ENCODE assay signal across 8 mouse cellular contexts in genomic region chr9:8003301-8004271, GRCm38 (mm10). TPM values are rescaled to one million over a fixed set of nuclear protein-coding genes. Genes with fewer than 3 reads are reported as not detected.
DNase-seq lines count a peak whose midpoint lies in the region; ATAC-seq and TF ChIP-seq lines count a peak whose summit lies in the region.
"Had no signal": no experiment of that assay in that cellular context is flagged by ENCODE, and none has a peak within 500 bp of the region (broad histone marks: within the 10 kb centered on the region; RNA-seq: fewer than 3 reads in every experiment).

No protein-coding gene starts in this region.

- H3K9ac ChIP-seq in hindbrain, postnatal 0 days (replicated peaks; ENCODE audit: low read length), result peak overlapping the region; percentile 65

- no peak for TF ChIP-seq CTCF in hindbrain, postnatal 0 days (IDR thresholded peaks at IDR 0.05; ENCODE audit: low read depth)
- TF ChIP-seq CTCF in small intestine, adult 2 months (IDR thresholded peaks at IDR 0.05; ENCODE audit: extremely low read depth, insufficient read length, insufficient replicate concordance, low read depth, low read length), result no peak

- no peaks in the 10 kb centered on the region for H3K4me1 ChIP-seq in hindbrain, postnatal 0 days (ENCODE audit: insufficient read depth, low read length)
- peaks cover 3% of the 10 kb centered on the region; the same call in 1 of the 2 replicates for H3K4me1 ChIP-seq in small intestine, adult 2 months (ENCODE audit: control insufficient read depth, insufficient read depth, insufficient read length, low read length)

- H3K9me3 ChIP-seq in hindbrain, postnatal 0 days (ENCODE audit: low read length), result no peaks in the 10 kb centered on the region

- 0 out of 2 replicates have a peak, but pooled peaks have one; percentile 15 for ATAC-seq in common myeloid progenitor, adult 5-6 weeks (replicated peaks; ENCODE audit: low read depth, poor library complexity, severe bottlenecking)
- ATAC-seq in hindbrain, postnatal 0 days, result peak; percentile 64

- H3K27me3 ChIP-seq in hindbrain, postnatal 0 days (ENCODE audit: insufficient read depth, low read length), result no peaks in the 10 kb centered on the region
- H3K27me3 ChIP-seq in small intestine, adult 2 months (ENCODE audit: control insufficient read depth, insufficient read depth, low read length), result no peaks in the 10 kb centered on the region; the same call in 1 of the 2 replicates

- peak overlapping the region; percentile 76 for H3K4me3 ChIP-seq in hindbrain, postnatal 0 days (ENCODE audit: low read length)
- peak overlapping the region; percentile 97 for H3K4me3 ChIP-seq in small intestine, adult 2 months (ENCODE audit: low read depth, low read length)

- peak overlapping the region; percentile 73 for H3K4me2 ChIP-seq in hindbrain, postnatal 0 days (ENCODE audit: low read depth, low read length)

- DNase-seq in adrenal gland, adult 2 months, result peak; percentile 89
- peak; percentile 63 for DNase-seq in gastrocnemius, postnatal 10 days
- peak; percentile 54 for DNase-seq in hindbrain, postnatal 0 days (ENCODE audit: low spot score)
- DNase-seq in left cerebral cortex, postnatal 25 days (ENCODE audit: low spot score in 2 of 2), result peak; percentile 30 to 46
- DNase-seq in mesoderm, embryonic 11.5 days (ENCODE audit: low read depth, low spot score), result peak; percentile 73

- peak; percentile 41; the same call in 1 of the 2 replicates for TF ChIP-seq POLR2A in small intestine, adult 2 months (IDR thresholded peaks at IDR 0.05; ENCODE audit: low read depth, low read length)

- 1% methylated on average over 77 of the region's 82 CpGs for WGBS in hindbrain, postnatal 0 days
- WGBS in small intestine, adult 2 months, result 1% methylated on average over 78 of the region's 82 CpGs

- intact Hi-C loops in left cerebral cortex, postnatal 25 days (cut with DNase I), result loop anchor here (5.0 kb wide), 2 partner anchors 39 to 41 kb away; partner anchors contain the start of gene Cfap300

- H3K36me3 ChIP-seq in hindbrain, postnatal 0 days (ENCODE audit: insufficient read depth, low read length), result no peaks in the 10 kb centered on the region
- H3K36me3 ChIP-seq in small intestine, adult 2 months (ENCODE audit: control insufficient read depth, insufficient read depth, low read length), result peaks cover 12% of the 10 kb centered on the region

- H3K27ac ChIP-seq in hindbrain, postnatal 0 days, result peak overlapping the region; percentile 87
- peak overlapping the region; percentile 85 for H3K27ac ChIP-seq in small intestine, adult 2 months (ENCODE audit: insufficient read depth, low read depth, low read length)
- H3K27ac ChIP-seq: macrophage had no signal

RNA-seq across cellular contexts. Expression of gene Yap1, which starts 0.8 kb away (rescaled TPM):
- 10 to 100 TPM; 62.5 to 71.6 TPM for total RNA-seq in adrenal gland, adult 2 months (2021)
- polyA plus RNA-seq in adrenal gland, adult 2 months (2012; rRNA removed), result 85.9 and 98.1 TPM in 2 replicates
- 0.14 TPM in 1 of 2 replicates, not detected in the other for total RNA-seq in common myeloid progenitor, adult 5-6 weeks (2017)
- total RNA-seq in gastrocnemius, postnatal 10 days (2021), result 10 to 100 TPM; 64.7 to 73.7 TPM
- total RNA-seq in hindbrain, postnatal 0 days (2014; rRNA removed), result 10.9 and 22.2 TPM in 2 replicates
- polyA plus RNA-seq in hindbrain, postnatal 0 days (2015; fragmentation: Nextera tagmentation; extraction: Ambion mirVana), result 6.3 and 6.7 TPM in 2 replicates
- 10 to 100 TPM; 17.0 TPM for total RNA-seq in left cerebral cortex, postnatal 25 days (2021)
- 32.7 and 46.6 TPM in 2 replicates for polyA plus RNA-seq in small intestine, adult 2 months (2012; rRNA removed)

RNA-seq across cellular contexts. Expression of gene Cfap300, which starts 39.0 kb away (rescaled TPM):
- total RNA-seq in adrenal gland, adult 2 months (2021), result 1 to 10 TPM; 3.6 to 4.1 TPM
- 2.0 and 6.1 TPM in 2 replicates for polyA plus RNA-seq in adrenal gland, adult 2 months (2012; rRNA removed)
- 0.73 TPM in 1 of 2 replicates, not detected in the other for total RNA-seq in common myeloid progenitor, adult 5-6 weeks (2017)
- 1 to 10 TPM; 1.2 to 2.0 TPM for total RNA-seq in gastrocnemius, postnatal 10 days (2021)
- total RNA-seq in hindbrain, postnatal 0 days (2014; rRNA removed), result 11.1 and 13.5 TPM in 2 replicates
- 10.3 and 10.6 TPM in 2 replicates for polyA plus RNA-seq in hindbrain, postnatal 0 days (2015; fragmentation: Nextera tagmentation; extraction: Ambion mirVana)
- 1 to 10 TPM; 8.4 to 9.9 TPM for total RNA-seq in left cerebral cortex, postnatal 25 days (2021)
- polyA plus RNA-seq in small intestine, adult 2 months (2012; rRNA removed), result 0.08 and 0.37 TPM in 2 replicates
- polyA plus RNA-seq: macrophage had no signal

Comparison
In these comparisons a context has a peak if more than half of its experiments do, and no peak if none do; other contexts are left out.
1. Peak in every context shown above with its lines: DNase-seq, ATAC-seq, H3K4me3 ChIP-seq and H3K27ac ChIP-seq.
2. DNase-seq: peak in every context shown above with its lines; median percentile 89 in adrenal gland, adult 2 months; 73 in mesoderm, embryonic 11.5 days; 63 in gastrocnemius, postnatal 10 days; 54 in hindbrain, postnatal 0 days; 38 in left cerebral cortex, postnatal 25 days.
3. RNA of gene Yap1, which starts 0.8 kb away (total RNA-seq): 64.7 to 73.7 TPM in gastrocnemius, postnatal 10 days, 62.5 to 71.6 TPM in adrenal gland, adult 2 months, 10.9 to 22.2 TPM in hindbrain, postnatal 0 days and 17.0 TPM in left cerebral cortex, postnatal 25 days; 0.14 TPM in common myeloid progenitor, adult 5-6 weeks; every median in the first group is over 10 times any median in the second.